Mouse (Mus musculus): Measurements from ENCODE around the gene Gadd45b. TPM values are rescaled to one million over a fixed set of nuclear protein-coding genes. Genes with fewer than 3 reads are reported as not detected.
A peak's percentile ranks its signal among the peaks of the same experiment; 100 is the strongest.

The Gadd45b gene
- total and polyA plus RNA-seq, 2 experiments from 2014 or later: 5.0 to 7.3 TPM

DNA sequence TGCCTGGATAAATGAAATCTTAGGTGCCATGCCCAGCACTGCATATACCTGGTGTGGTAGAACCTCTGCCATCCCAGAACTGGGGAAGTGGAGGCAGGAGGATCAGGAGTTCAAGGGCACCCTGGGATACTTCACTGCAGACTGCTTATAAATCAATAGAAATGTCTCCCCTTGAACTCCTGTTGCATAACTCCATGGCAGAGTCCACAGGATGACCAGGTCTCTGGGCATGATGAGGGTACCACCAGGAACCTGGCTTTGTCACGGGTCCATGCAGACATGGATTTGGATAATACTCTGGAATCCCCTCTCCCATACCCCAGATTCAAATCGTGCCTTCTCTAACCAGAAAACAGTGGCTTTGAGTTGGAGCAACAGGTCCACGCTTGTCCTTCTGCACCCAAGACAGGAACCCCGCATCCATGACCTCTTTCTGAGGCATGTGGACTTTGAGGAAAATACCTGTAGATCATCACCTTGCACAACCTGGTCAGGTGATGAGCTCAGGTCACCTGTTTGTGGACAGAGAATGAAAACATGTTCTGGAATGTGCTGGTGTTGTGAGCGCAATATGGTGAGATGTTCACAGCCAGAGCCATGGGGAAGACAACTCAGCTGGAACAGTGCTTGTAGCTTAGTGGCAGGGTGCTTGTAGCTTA, 29.2 kb downstream of the Gadd45b start:
- Histone ChIP-seq H3K27ac (ENCODE audit: low read depth, low read length) (no peak overlapping the region), H3K9me3 (ENCODE audit: low read length) (no peaks in the 10 kb centered on the region), H3K36me3 (ENCODE audit: insufficient read depth, low read length) (no peaks in the 10 kb centered on the region), H3K4me1 (ENCODE audit: insufficient read depth, low read length) (no peaks in the 10 kb centered on the region), H3K9ac (replicated peaks; ENCODE audit: low read length, poor library complexity, severe bottlenecking) (no peak overlapping the region), H3K27me3 (ENCODE audit: insufficient read depth, low read length) (no peaks in the 10 kb centered on the region), H3K4me2 (ENCODE audit: low read depth, low read length, poor library complexity, severe bottlenecking) (no peak overlapping the region), H3K4me3 (ENCODE audit: low read depth, low read length) (no peak overlapping the region)
- WGBS: 94% methylated on average over 5 of the region's 5 CpGs
- ATAC-seq (ENCODE audit: low FRiP score): no peak
- TF ChIP-seq CTCF (IDR thresholded peaks at IDR 0.05): no peak
- DNase-seq (ENCODE audit: low spot score): no peak

DNA sequence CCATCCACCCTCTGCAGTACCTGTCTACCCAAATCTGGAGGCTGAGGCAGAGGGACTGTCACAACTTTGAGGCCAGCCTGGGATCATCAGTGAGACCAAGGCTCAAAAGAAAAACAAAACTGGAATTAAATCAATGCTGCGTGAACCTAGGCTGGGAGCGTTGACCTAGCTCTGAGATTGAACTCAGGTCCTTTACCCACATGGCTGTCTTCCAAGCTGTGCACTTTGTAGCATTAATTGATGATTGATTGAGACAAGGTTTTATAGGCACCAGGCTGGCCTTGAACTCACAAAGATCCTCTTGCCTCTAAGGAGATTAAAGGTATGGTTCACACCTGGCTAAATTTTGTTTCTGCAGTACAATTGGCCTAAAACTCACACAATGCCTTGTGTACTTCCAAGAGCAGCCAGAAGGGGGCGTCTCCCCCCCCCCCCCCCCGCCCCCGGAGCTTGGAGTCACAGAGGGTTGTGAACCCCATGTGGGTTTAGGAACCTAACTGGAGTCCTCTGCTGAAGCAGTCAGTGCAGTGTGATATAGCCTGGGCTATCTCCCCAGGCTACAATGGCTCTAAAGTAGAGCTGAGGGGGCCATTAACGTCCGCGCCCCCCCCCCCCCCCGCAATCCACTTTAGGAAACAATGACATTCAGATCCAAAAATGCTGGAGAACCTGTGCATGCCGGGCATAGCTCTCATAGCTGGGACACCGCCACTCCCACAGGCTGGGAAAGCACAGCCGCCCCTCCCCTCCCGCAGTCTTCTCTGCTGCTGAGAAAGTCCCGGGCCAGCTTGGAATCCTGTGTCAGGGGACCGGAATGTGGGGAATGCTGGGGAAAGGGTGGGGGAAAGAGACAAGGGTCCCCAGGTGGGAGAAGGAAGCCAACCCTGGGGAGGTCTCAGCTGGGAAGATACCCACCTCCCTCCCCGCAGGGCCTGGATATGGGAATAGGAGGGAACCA, 31.0 kb downstream of the Gadd45b start:
- TF ChIP-seq CTCF (IDR thresholded peaks at IDR 0.05): peak; percentile 55
- Histone ChIP-seq H3K4me2 (ENCODE audit: low read depth, low read length, poor library complexity, severe bottlenecking) (no peak overlapping the region), H3K9me3 (ENCODE audit: low read length) (no peaks in the 10 kb centered on the region), H3K9ac (replicated peaks; ENCODE audit: low read length, poor library complexity, severe bottlenecking) (no peak overlapping the region), H3K36me3 (ENCODE audit: insufficient read depth, low read length) (no peaks in the 10 kb centered on the region), H3K4me3 (ENCODE audit: low read depth, low read length) (no peak overlapping the region), H3K27ac (ENCODE audit: low read depth, low read length) (no peak overlapping the region), H3K4me1 (ENCODE audit: insufficient read depth, low read length) (no peaks in the 10 kb centered on the region), H3K27me3 (ENCODE audit: insufficient read depth, low read length) (no peaks in the 10 kb centered on the region)
- 15% methylated on average over 16 of the region's 16 CpGs for WGBS
- no peak for DNase-seq (ENCODE audit: low spot score)
- ATAC-seq (ENCODE audit: low FRiP score): no peak

DNA sequence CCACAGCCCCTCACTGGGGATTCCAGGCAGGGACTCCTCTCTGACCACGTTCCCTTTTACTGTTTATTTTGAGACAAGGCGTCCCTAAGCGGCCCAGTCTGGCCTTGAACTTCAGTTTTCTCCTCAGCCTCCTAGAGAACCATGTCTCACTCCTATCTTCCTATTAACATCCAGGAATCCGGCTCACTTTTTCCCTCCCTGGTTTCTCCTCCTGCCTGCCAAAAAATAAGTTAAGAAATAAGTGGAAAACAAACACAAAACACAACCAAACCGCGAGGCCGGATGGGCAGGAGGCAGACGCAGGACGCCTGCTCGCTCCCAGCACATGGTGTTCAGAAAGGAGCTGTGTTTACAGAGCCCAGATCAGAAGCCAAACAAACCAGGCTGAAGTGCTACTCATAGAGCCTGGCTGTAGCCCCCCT, 32.2 kb downstream of the Gadd45b start:
- DNase-seq (ENCODE audit: low spot score) (no peak), ATAC-seq (ENCODE audit: low FRiP score) (no peak)
- Histone ChIP-seq H3K36me3 (ENCODE audit: insufficient read depth, low read length) (no peaks in the 10 kb centered on the region), H3K9ac (replicated peaks; ENCODE audit: low read length, poor library complexity, severe bottlenecking) (no peak overlapping the region), H3K27me3 (ENCODE audit: insufficient read depth, low read length) (no peaks in the 10 kb centered on the region), H3K4me2 (ENCODE audit: low read depth, low read length, poor library complexity, severe bottlenecking) (no peak overlapping the region), H3K4me1 (ENCODE audit: insufficient read depth, low read length) (no peaks in the 10 kb centered on the region), H3K4me3 (ENCODE audit: low read depth, low read length) (no peak overlapping the region), H3K27ac (ENCODE audit: low read depth, low read length) (no peak overlapping the region), H3K9me3 (ENCODE audit: low read length) (no peaks in the 10 kb centered on the region)
- TF ChIP-seq CTCF (IDR thresholded peaks at IDR 0.05): no peak
- WGBS: 58% methylated on average over 10 of the region's 10 CpGs

- no peak for ATAC-seq (ENCODE audit: low FRiP score)
- DNase-seq (ENCODE audit: low spot score): no peak
These were observed 32.7 kb downstream of the Gadd45b start for GRCm38 (mm10) chr10:80962585-80962984.

DNA sequence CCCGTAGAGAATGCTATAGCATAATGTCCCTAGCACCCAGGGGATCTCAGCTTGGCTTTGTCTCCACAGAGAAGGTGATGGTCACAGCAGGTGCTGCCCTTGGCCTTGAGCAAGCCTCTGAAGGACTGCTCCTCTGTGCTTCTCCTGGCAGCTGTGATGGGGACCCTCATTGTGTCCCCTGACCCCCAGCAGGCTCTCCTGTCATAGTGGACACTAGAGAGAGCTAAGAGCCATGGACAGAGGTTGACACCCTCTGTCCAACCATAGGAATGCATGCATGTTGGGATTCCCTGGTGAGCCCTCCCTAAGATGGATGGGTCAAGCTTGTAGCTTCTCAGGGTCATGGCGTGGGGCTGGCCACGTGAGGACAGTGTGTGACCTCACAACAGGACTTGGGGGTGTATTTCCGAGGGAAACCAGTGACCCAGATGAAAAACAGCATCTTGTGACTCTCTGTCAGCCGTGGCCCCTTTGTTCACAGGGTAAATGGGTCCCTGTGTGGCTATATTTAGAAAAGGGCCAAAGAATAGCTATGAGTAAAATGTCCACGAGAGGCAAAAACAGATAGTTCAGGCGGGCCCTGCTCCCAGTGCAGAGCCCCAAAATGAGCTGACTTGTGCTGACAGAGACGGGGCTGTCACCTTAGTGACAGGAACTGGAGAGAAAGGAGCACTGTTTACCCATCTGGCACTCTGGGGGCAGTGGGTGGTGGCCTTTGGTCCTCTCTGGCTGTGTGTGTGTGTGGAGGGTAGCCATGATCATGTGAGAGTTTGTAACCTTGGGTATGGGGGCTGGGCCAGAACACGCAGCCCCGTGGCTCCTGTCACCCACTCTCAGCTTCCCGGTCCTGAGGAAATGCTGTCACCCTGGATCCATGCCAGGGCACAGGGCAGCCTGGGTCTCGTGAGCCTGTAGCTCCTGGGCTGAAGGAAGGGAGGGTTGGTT, 33.4 kb downstream of the Gadd45b start:
- no peak overlapping the region for H3K27ac ChIP-seq (ENCODE audit: low read depth, low read length)
- no peak for ATAC-seq (ENCODE audit: low FRiP score)
- H3K9me3 ChIP-seq (ENCODE audit: low read length): no peaks in the 10 kb centered on the region

More at GRCm38 (mm10) chr10:80962585-80962984, 32.7 kb downstream of the Gadd45b start:
- Histone ChIP-seq H3K4me2 (ENCODE audit: low read depth, low read length, poor library complexity, severe bottlenecking) (no peak overlapping the region), H3K9ac (replicated peaks; ENCODE audit: low read length, poor library complexity, severe bottlenecking) (no peak overlapping the region), H3K4me1 (ENCODE audit: insufficient read depth, low read length) (no peaks in the 10 kb centered on the region), H3K27ac (ENCODE audit: low read depth, low read length) (no peak overlapping the region), H3K36me3 (ENCODE audit: insufficient read depth, low read length) (no peaks in the 10 kb centered on the region), H3K4me3 (ENCODE audit: low read depth, low read length) (no peak overlapping the region), H3K27me3 (ENCODE audit: insufficient read depth, low read length) (no peaks in the 10 kb centered on the region), H3K9me3 (ENCODE audit: low read length) (no peaks in the 10 kb centered on the region)
- 79% methylated on average over 5 of the region's 5 CpGs for WGBS
- no peak for TF ChIP-seq CTCF (IDR thresholded peaks at IDR 0.05)

More for the DNA sequence above, 33.4 kb downstream of the Gadd45b start:
- no peak for TF ChIP-seq CTCF (IDR thresholded peaks at IDR 0.05)
- Histone ChIP-seq H3K9ac (replicated peaks; ENCODE audit: low read length, poor library complexity, severe bottlenecking) (no peak overlapping the region), H3K27me3 (ENCODE audit: insufficient read depth, low read length) (no peaks in the 10 kb centered on the region), H3K4me2 (ENCODE audit: low read depth, low read length, poor library complexity, severe bottlenecking) (no peak overlapping the region), H3K4me3 (ENCODE audit: low read depth, low read length) (no peak overlapping the region), H3K4me1 (ENCODE audit: insufficient read depth, low read length) (no peaks in the 10 kb centered on the region), H3K36me3 (ENCODE audit: insufficient read depth, low read length) (no peaks in the 10 kb centered on the region)
- DNase-seq (ENCODE audit: low spot score): no peak
- WGBS: 59% methylated on average over 12 of the region's 12 CpGs

Data from midbrain, postnatal 0 days (tissue).